Mouse (Mus musculus): ENCODE data around the gene 2810408A11Rik.

DNA sequence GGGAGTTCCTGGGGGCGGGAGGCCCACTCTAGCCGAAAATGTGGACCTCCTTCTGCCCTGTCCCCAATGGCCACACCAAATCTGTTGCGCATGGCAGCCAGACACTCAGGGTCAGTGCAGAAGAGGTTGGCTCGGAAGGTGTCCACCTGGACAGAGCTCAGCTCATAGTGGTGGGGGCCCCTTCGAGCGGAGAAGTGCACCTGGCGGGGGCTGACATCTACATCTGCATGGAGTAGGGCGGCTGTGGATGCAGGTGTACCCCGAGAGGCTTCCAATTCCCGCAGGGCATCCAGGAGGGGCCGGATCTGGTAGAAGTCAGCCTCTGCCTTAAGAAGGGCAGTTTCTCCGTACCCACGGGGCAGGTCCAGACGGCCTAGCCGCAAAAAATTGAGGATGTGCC lies 21.1 kb downstream of the 2810408A11Rik start:
- no peak for TF ChIP-seq CTCF (IDR thresholded peaks at IDR 0.05)
- TF ChIP-seq EP300 (IDR thresholded peaks at IDR 0.05), result no peak
